Mouse (Mus musculus): Measurements from ENCODE around the gene Madd. TPM values are rescaled to one million over a fixed set of nuclear protein-coding genes. Genes with fewer than 3 reads are reported as not detected.

The Madd gene
- polyA plus RNA-seq, 2 experiments = 8.6 to 18.1 TPM

GRCm38 (mm10) chr2:91152885-91153377 is 30.7 kb downstream of the Madd start:
- no peak overlapping the region for H3K27ac ChIP-seq (replicated peaks; ENCODE audit: low read depth, low read length)
- 77% methylated on average over 3 of the region's 3 CpGs for WGBS
- no peaks in the 10 kb centered on the region for H3K9me3 ChIP-seq (ENCODE audit: control insufficient read depth, low read length)
- H3K4me3 ChIP-seq (replicated peaks; ENCODE audit: low read length) = no peak overlapping the region
- H3K4me1 ChIP-seq (ENCODE audit: control insufficient read depth, insufficient read depth, low read length) = no peaks in the 10 kb centered on the region
- TF ChIP-seq POLR2A (IDR thresholded peaks at IDR 0.05; ENCODE audit: borderline replicate concordance, extremely low read depth, insufficient read depth, insufficient read length) = no peak
- DNase-seq (ENCODE audit: low spot score) (no peak), ATAC-seq (ENCODE audit: low FRiP score, low read depth) (no peak)
- H3K4me2 ChIP-seq (replicated peaks; ENCODE audit: low read depth, low read length, severe bottlenecking) = no peak overlapping the region
- H3K36me3 ChIP-seq (ENCODE audit: control insufficient read depth, insufficient read depth, low read length) = peaks cover 48% of the 10 kb centered on the region
- no peaks in the 10 kb centered on the region for H3K27me3 ChIP-seq (ENCODE audit: control insufficient read depth, insufficient read depth, low read length)
- no peak overlapping the region for H3K9ac ChIP-seq (ENCODE audit: low read depth, low read length, severe bottlenecking)

DNA sequence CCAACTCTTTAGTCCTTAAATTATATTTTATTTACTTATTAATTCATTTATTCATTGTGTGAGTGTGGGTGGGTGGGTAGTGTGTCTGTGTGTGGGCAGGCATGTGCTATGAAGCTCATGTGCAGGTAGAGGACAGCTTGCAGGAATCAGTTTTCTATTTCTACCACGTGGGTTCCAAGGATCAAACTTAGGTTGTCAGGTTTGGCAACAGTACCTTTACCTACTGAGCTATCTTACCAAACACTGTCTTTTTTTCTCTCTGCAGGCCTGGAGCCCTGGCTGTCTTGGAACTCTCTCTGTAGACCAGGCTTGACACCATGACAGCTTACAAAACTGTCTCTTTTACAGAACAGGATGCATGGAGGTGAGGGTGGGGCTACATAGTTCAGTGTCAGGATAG is 32.3 kb downstream of the Madd start:
- Histone ChIP-seq H3K4me3 (replicated peaks; ENCODE audit: low read length) (no peak overlapping the region), H3K9ac (ENCODE audit: low read depth, low read length, severe bottlenecking) (no peak overlapping the region), H3K4me2 (replicated peaks; ENCODE audit: low read depth, low read length, severe bottlenecking) (no peak overlapping the region), H3K36me3 (ENCODE audit: control insufficient read depth, insufficient read depth, low read length) (peaks cover 48% of the 10 kb centered on the region), H3K4me1 (ENCODE audit: control insufficient read depth, insufficient read depth, low read length) (no peaks in the 10 kb centered on the region), H3K27me3 (ENCODE audit: control insufficient read depth, insufficient read depth, low read length) (no peaks in the 10 kb centered on the region), H3K27ac (replicated peaks; ENCODE audit: low read depth, low read length) (no peak overlapping the region), H3K9me3 (ENCODE audit: control insufficient read depth, low read length) (no peaks in the 10 kb centered on the region)
- DNase-seq (ENCODE audit: low spot score) = no peak
- no peak for TF ChIP-seq POLR2A (IDR thresholded peaks at IDR 0.05; ENCODE audit: borderline replicate concordance, extremely low read depth, insufficient read depth, insufficient read length)
- 68% methylated on average over 1 of the region's 1 CpGs for WGBS
- ATAC-seq (ENCODE audit: low FRiP score, low read depth) = no peak

DNA sequence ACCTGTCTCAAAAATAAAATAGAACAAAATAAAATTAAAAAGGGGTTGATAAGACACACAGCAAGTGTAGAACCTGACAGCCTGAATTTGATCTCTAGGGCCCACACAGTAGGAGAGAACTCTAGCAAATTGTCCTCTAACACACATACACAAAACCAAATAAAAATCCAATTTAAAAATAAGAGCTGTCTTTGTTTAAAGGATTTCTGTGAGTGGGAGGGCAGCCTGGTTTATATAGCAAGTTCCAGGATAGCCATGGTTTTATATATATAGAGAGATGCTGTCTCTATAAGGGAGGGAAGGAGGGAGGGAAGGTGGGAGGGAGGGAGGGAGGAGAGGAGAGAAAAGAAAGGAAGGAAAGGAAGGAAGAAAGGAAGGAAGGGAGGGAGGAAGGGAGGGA is 35.5 kb downstream of the Madd start:
- no peak overlapping the region for H3K4me2 ChIP-seq (replicated peaks; ENCODE audit: low read depth, low read length, severe bottlenecking)
- H3K27ac ChIP-seq (replicated peaks; ENCODE audit: low read depth, low read length) = no peak overlapping the region
- no peak overlapping the region for H3K4me3 ChIP-seq (replicated peaks; ENCODE audit: low read length)
- ATAC-seq (ENCODE audit: low FRiP score, low read depth) (no peak), DNase-seq (ENCODE audit: low spot score) (no peak)
- TF ChIP-seq POLR2A (IDR thresholded peaks at IDR 0.05; ENCODE audit: borderline replicate concordance, extremely low read depth, insufficient read depth, insufficient read length) = no peak
- H3K27me3 ChIP-seq (ENCODE audit: control insufficient read depth, insufficient read depth, low read length) = no peaks in the 10 kb centered on the region
- H3K9me3 ChIP-seq (ENCODE audit: control insufficient read depth, low read length) = no peaks in the 10 kb centered on the region
- peaks cover 35% of the 10 kb centered on the region for H3K36me3 ChIP-seq (ENCODE audit: control insufficient read depth, insufficient read depth, low read length)
- H3K9ac ChIP-seq (ENCODE audit: low read depth, low read length, severe bottlenecking) = no peak overlapping the region
- H3K4me1 ChIP-seq (ENCODE audit: control insufficient read depth, insufficient read depth, low read length) = no peaks in the 10 kb centered on the region

DNA sequence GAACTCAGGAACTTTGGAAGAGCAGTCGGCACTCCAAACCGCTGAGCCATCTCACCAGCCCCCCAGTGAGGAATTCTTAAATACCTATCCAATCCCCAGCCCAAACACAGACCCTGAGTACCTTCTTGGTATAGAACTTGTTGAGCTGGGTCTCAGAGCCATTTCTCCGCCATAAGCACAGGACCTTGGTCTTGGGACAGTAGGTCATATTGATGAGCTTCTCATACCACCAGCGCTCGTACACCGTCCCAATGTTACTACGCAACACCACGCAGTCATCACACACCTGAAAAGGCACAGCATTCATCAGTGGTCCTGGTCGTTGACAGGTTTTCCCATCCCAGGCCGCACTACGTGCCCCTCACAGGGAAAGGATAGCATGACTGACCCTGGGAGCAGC is 40.2 kb downstream of the Madd start:
- Histone ChIP-seq H3K4me3 (replicated peaks; ENCODE audit: low read length) (no peak overlapping the region), H3K27ac (replicated peaks; ENCODE audit: low read depth, low read length) (no peak overlapping the region), H3K27me3 (ENCODE audit: control insufficient read depth, insufficient read depth, low read length) (no peaks in the 10 kb centered on the region), H3K9ac (ENCODE audit: low read depth, low read length, severe bottlenecking) (no peak overlapping the region), H3K36me3 (ENCODE audit: control insufficient read depth, insufficient read depth, low read length) (peaks cover 57% of the 10 kb centered on the region), H3K4me1 (ENCODE audit: control insufficient read depth, insufficient read depth, low read length) (no peaks in the 10 kb centered on the region), H3K9me3 (ENCODE audit: control insufficient read depth, low read length) (no peaks in the 10 kb centered on the region), H3K4me2 (replicated peaks; ENCODE audit: low read depth, low read length, severe bottlenecking) (no peak overlapping the region)
- no peak for TF ChIP-seq POLR2A (IDR thresholded peaks at IDR 0.05; ENCODE audit: borderline replicate concordance, extremely low read depth, insufficient read depth, insufficient read length)
- ATAC-seq (ENCODE audit: low FRiP score, low read depth) (no peak), DNase-seq (ENCODE audit: low spot score) (no peak)
- WGBS = 90% methylated on average over 11 of the region's 11 CpGs

- H3K36me3 ChIP-seq (ENCODE audit: control insufficient read depth, insufficient read depth, low read length) = peaks cover 60% of the 10 kb centered on the region
- H3K4me2 ChIP-seq (replicated peaks; ENCODE audit: low read depth, low read length, severe bottlenecking) = no peak overlapping the region
- H3K27me3 ChIP-seq (ENCODE audit: control insufficient read depth, insufficient read depth, low read length) = no peaks in the 10 kb centered on the region
Measured at GRCm38 (mm10) chr2:91142920-91143319, 40.7 kb downstream of the Madd start.

DNA sequence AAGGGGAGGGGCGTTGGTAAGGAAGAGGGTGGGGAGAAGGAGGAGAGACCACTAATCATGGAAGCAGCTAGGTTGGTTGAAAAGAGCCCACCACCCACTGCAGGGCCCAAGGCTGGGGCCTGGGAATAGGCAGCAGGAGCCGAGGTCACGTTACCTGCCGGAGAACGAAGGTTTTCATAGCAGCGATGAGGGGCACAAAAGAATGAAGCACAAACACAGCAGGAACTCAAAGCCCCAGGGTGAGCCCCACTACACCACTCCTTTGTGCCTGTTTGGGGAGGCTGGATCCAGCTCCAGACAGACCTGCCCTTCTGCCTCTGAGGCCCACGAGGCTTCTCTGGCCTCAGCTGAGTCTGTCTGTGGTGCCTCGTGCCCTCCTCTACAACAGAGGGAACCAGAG is 43.9 kb downstream of the Madd start:
- H3K27me3 ChIP-seq (ENCODE audit: control insufficient read depth, insufficient read depth, low read length) = no peaks in the 10 kb centered on the region
- DNase-seq (ENCODE audit: low spot score) = no peak
- H3K9me3 ChIP-seq (ENCODE audit: control insufficient read depth, low read length) = no peaks in the 10 kb centered on the region
- H3K9ac ChIP-seq (ENCODE audit: low read depth, low read length, severe bottlenecking) = no peak overlapping the region
- peaks cover 52% of the 10 kb centered on the region for H3K36me3 ChIP-seq (ENCODE audit: control insufficient read depth, insufficient read depth, low read length)
- no peak for ATAC-seq (ENCODE audit: low FRiP score, low read depth)
- WGBS = 74% methylated on average over 8 of the region's 8 CpGs
- TF ChIP-seq POLR2A (IDR thresholded peaks at IDR 0.05; ENCODE audit: borderline replicate concordance, extremely low read depth, insufficient read depth, insufficient read length) = no peak
- H3K27ac ChIP-seq (replicated peaks; ENCODE audit: low read depth, low read length) = no peak overlapping the region
- no peak overlapping the region for H3K4me3 ChIP-seq (replicated peaks; ENCODE audit: low read length)
- H3K4me2 ChIP-seq (replicated peaks; ENCODE audit: low read depth, low read length, severe bottlenecking) = no peak overlapping the region
- no peaks in the 10 kb centered on the region for H3K4me1 ChIP-seq (ENCODE audit: control insufficient read depth, insufficient read depth, low read length)

More at GRCm38 (mm10) chr2:91142920-91143319, 40.7 kb downstream of the Madd start:
- no peaks in the 10 kb centered on the region for H3K9me3 ChIP-seq (ENCODE audit: control insufficient read depth, low read length)
- WGBS = 83% methylated on average over 6 of the region's 6 CpGs
- H3K9ac ChIP-seq (ENCODE audit: low read depth, low read length, severe bottlenecking) = no peak overlapping the region
- H3K4me3 ChIP-seq (replicated peaks; ENCODE audit: low read length) = no peak overlapping the region
- no peak for DNase-seq (ENCODE audit: low spot score)
- no peak for ATAC-seq (ENCODE audit: low FRiP score, low read depth)
- no peak overlapping the region for H3K27ac ChIP-seq (replicated peaks; ENCODE audit: low read depth, low read length)
- no peak for TF ChIP-seq POLR2A (IDR thresholded peaks at IDR 0.05; ENCODE audit: borderline replicate concordance, extremely low read depth, insufficient read depth, insufficient read length)
- no peaks in the 10 kb centered on the region for H3K4me1 ChIP-seq (ENCODE audit: control insufficient read depth, insufficient read depth, low read length)
